Mouse (Mus musculus): ENCODE results near the gene Acly. TPM values are rescaled to one million over a fixed set of nuclear protein-coding genes. Genes with fewer than 3 reads are reported as not detected.

Acly gene
- polyA plus RNA-seq, 1 experiment from 2014 or later = 227 TPM

- H3K4me3 ChIP-seq = no peak overlapping the region
- no peak overlapping the region for H3K27ac ChIP-seq
- peaks cover 18% of the 10 kb centered on the region for H3K4me1 ChIP-seq
- no peaks in the 10 kb centered on the region for H3K27me3 ChIP-seq (replicated peaks)
- ATAC-seq (replicated peaks) = no peak
- no peak overlapping the region for H3K9ac ChIP-seq
- H3K36me3 ChIP-seq (replicated peaks) = peaks cover 52% of the 10 kb centered on the region
- WGBS = 85% methylated on average over 15 of the region's 15 CpGs
- H3K9me3 ChIP-seq = no peaks in the 10 kb centered on the region
- H3K4me2 ChIP-seq = no peak overlapping the region
Observed at GRCm38 (mm10) chr11:100520838-100521237, 7.0 kb downstream of the Acly start.

- Histone ChIP-seq H3K27ac (no peak overlapping the region), H3K9me3 (no peaks in the 10 kb centered on the region), H3K9ac (no peak overlapping the region), H3K4me3 (no peak overlapping the region), H3K4me1 (peaks cover 1% of the 10 kb centered on the region; the same call in 1 of the 2 replicates), H3K27me3 (replicated peaks) (no peaks in the 10 kb centered on the region), H3K36me3 (replicated peaks) (peaks cover 68% of the 10 kb centered on the region), H3K4me2 (no peak overlapping the region)
- WGBS = 90% methylated on average over 7 of the region's 7 CpGs
- no peak for ATAC-seq (replicated peaks)
Observed at GRCm38 (mm10) chr11:100519188-100519587, 8.6 kb downstream of the Acly start.

DNA sequence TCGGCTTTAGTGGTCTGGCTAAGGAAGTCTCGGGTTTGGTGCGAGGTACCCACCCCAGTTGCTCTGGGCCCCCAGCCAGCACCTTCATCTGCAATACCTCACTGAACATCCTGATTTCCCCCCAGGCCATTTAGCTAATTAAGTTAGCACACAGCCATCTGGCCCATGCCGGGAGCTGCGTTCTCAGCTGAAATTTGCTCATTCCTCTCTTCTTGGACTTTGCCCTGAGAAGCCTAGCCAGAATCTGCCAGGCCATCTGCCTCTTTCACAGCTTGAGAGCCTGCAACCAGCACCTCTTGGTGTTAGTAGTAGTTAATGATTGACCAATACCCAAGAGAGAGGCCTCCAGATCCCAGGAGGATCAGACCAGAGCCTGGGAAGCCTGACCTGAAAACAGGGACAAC lies 9.6 kb downstream of the Acly start:
- no peak overlapping the region for H3K27ac ChIP-seq
- no peak overlapping the region for H3K4me2 ChIP-seq
- 63% methylated on average over 5 of the region's 5 CpGs for WGBS
- H3K36me3 ChIP-seq (replicated peaks) = peaks cover 75% of the 10 kb centered on the region
- no peaks in the 10 kb centered on the region for H3K9me3 ChIP-seq
- H3K4me1 ChIP-seq = no peaks in the 10 kb centered on the region; the same call in 1 of the 2 replicates
- H3K27me3 ChIP-seq (replicated peaks) = no peaks in the 10 kb centered on the region
- H3K9ac ChIP-seq = no peak overlapping the region
- ATAC-seq (replicated peaks) = no peak
- H3K4me3 ChIP-seq = no peak overlapping the region

DNA sequence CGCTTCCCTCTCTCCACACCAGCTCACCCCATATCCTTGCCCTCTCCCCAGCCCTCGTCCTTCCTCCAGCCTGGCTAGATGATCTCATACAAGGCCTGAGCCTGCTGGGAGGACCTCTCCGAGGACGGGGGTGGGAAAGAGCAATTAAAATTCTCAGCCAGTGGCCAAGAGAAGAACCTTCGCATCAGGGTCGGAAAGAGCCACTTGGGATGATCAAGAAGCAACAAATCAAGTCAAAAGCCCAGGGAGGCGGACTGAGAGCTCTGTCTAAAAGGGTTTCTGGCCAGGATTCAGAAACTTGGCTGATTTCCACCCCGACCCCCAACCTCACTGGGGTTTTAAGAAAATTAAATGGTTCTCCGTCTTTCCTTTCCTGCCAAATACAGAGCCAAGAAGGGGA lies 11.5 kb downstream of the Acly start:
- Histone ChIP-seq H3K4me1 (no peaks in the 10 kb centered on the region; the same call in 1 of the 2 replicates), H3K4me3 (no peak overlapping the region), H3K27me3 (replicated peaks) (no peaks in the 10 kb centered on the region), H3K9me3 (no peaks in the 10 kb centered on the region), H3K27ac (no peak overlapping the region), H3K9ac (no peak overlapping the region), H3K4me2 (no peak overlapping the region), H3K36me3 (replicated peaks) (peaks cover 72% of the 10 kb centered on the region)
- ATAC-seq (replicated peaks) = no peak
- 79% methylated on average over 9 of the region's 9 CpGs for WGBS

DNA sequence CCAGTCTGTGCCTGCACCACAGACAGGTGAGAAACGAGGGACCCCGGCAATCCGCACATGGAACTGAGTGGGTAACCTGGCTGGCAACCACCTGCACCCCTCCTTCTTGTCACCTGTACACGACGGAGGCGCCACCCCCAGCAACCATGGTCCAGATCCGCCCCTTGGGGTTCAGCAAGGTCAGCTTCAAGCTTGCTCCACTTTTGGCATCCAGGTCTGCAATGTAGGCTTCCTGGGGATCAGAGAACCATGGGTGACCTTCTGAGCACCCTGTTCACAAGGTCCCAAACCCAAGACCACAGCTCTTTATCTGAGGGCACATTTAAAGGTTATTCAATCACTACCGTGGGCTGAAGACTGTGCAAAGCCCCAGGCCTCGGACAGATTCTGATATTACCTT lies 12.0 kb downstream of the Acly start:
- no peak overlapping the region for H3K9ac ChIP-seq
- no peak overlapping the region for H3K4me2 ChIP-seq
- no peak overlapping the region for H3K27ac ChIP-seq
- no peaks in the 10 kb centered on the region for H3K9me3 ChIP-seq
- ATAC-seq (replicated peaks) = no peak
- H3K4me1 ChIP-seq = no peaks in the 10 kb centered on the region; the same call in 1 of the 2 replicates
- peaks cover 72% of the 10 kb centered on the region for H3K36me3 ChIP-seq (replicated peaks)
- 97% methylated on average over 9 of the region's 9 CpGs for WGBS
- H3K4me3 ChIP-seq = no peak overlapping the region
- no peaks in the 10 kb centered on the region for H3K27me3 ChIP-seq (replicated peaks)

GRCm38 (mm10) chr11:100515061-100515460 lies 12.7 kb downstream of the Acly start:
- Histone ChIP-seq H3K9me3 (no peaks in the 10 kb centered on the region), H3K9ac (no peak overlapping the region), H3K4me1 (no peaks in the 10 kb centered on the region; the same call in 1 of the 2 replicates), H3K4me2 (no peak overlapping the region), H3K27ac (no peak overlapping the region), H3K4me3 (no peak overlapping the region), H3K27me3 (replicated peaks) (no peaks in the 10 kb centered on the region), H3K36me3 (replicated peaks) (peaks cover 66% of the 10 kb centered on the region)
- WGBS = 95% methylated on average over 9 of the region's 9 CpGs
- no peak for ATAC-seq (replicated peaks)

- H3K36me3 ChIP-seq (replicated peaks) = peaks cover 60% of the 10 kb centered on the region
- 90% methylated on average over 10 of the region's 10 CpGs for WGBS
- no peak for ATAC-seq (replicated peaks)
Observed at GRCm38 (mm10) chr11:100513716-100514115, 14.1 kb downstream of the Acly start.

GRCm38 (mm10) chr11:100512384-100512783 lies 15.4 kb downstream of the Acly start:
- Histone ChIP-seq H3K4me3 (no peak overlapping the region), H3K4me1 (no peaks in the 10 kb centered on the region), H3K27me3 (replicated peaks) (no peaks in the 10 kb centered on the region), H3K36me3 (replicated peaks) (peaks cover 66% of the 10 kb centered on the region), H3K4me2 (no peak overlapping the region), H3K27ac (no peak overlapping the region), H3K9me3 (no peaks in the 10 kb centered on the region), H3K9ac (no peak overlapping the region)
- no peak for ATAC-seq (replicated peaks)
- 93% methylated on average over 1 of the region's 1 CpGs for WGBS

More at GRCm38 (mm10) chr11:100513716-100514115, 14.1 kb downstream of the Acly start:
- Histone ChIP-seq H3K9ac (no peak overlapping the region), H3K4me2 (no peak overlapping the region), H3K27ac (no peak overlapping the region), H3K4me1 (no peaks in the 10 kb centered on the region; the same call in 1 of the 2 replicates), H3K9me3 (no peaks in the 10 kb centered on the region), H3K27me3 (replicated peaks) (no peaks in the 10 kb centered on the region), H3K4me3 (no peak overlapping the region)

- no peaks in the 10 kb centered on the region for H3K27me3 ChIP-seq (replicated peaks)
- no peak overlapping the region for H3K27ac ChIP-seq
- H3K4me2 ChIP-seq = no peak overlapping the region
- no peaks in the 10 kb centered on the region for H3K4me1 ChIP-seq
- peaks cover 64% of the 10 kb centered on the region for H3K36me3 ChIP-seq (replicated peaks)
- H3K9me3 ChIP-seq = no peaks in the 10 kb centered on the region
- WGBS = 97% methylated on average over 2 of the region's 2 CpGs
- H3K9ac ChIP-seq = no peak overlapping the region
- ATAC-seq (replicated peaks) = no peak
- no peak overlapping the region for H3K4me3 ChIP-seq
Observed at GRCm38 (mm10) chr11:100510556-100510955, 17.2 kb downstream of the Acly start.

GRCm38 (mm10) chr11:100505997-100506396 lies 21.8 kb downstream of the Acly start:
- H3K36me3 ChIP-seq (replicated peaks) = peaks cover 61% of the 10 kb centered on the region
- peaks cover 6% of the 10 kb centered on the region; the same call in 1 of the 2 replicates for H3K4me1 ChIP-seq
- no peaks in the 10 kb centered on the region for H3K27me3 ChIP-seq (replicated peaks)
- 93% methylated on average over 8 of the region's 8 CpGs for WGBS
- H3K9ac ChIP-seq = no peak overlapping the region
- no peak overlapping the region for H3K4me2 ChIP-seq
- no peak for ATAC-seq (replicated peaks)
- no peak overlapping the region for H3K27ac ChIP-seq
- no peaks in the 10 kb centered on the region for H3K9me3 ChIP-seq
- H3K4me3 ChIP-seq = no peak overlapping the region

- H3K9ac ChIP-seq = no peak overlapping the region
- no peaks in the 10 kb centered on the region for H3K9me3 ChIP-seq
- H3K27ac ChIP-seq = no peak overlapping the region
- no peak overlapping the region for H3K4me3 ChIP-seq
- WGBS = 94% methylated on average over 12 of the region's 12 CpGs
- H3K4me1 ChIP-seq = peaks cover 6% of the 10 kb centered on the region; the same call in 1 of the 2 replicates
- no peak for ATAC-seq (replicated peaks)
- H3K27me3 ChIP-seq (replicated peaks) = no peaks in the 10 kb centered on the region
- H3K36me3 ChIP-seq (replicated peaks) = peaks cover 58% of the 10 kb centered on the region
- H3K4me2 ChIP-seq = no peak overlapping the region
Observed at GRCm38 (mm10) chr11:100504990-100505660, 22.7 kb downstream of the Acly start.

DNA sequence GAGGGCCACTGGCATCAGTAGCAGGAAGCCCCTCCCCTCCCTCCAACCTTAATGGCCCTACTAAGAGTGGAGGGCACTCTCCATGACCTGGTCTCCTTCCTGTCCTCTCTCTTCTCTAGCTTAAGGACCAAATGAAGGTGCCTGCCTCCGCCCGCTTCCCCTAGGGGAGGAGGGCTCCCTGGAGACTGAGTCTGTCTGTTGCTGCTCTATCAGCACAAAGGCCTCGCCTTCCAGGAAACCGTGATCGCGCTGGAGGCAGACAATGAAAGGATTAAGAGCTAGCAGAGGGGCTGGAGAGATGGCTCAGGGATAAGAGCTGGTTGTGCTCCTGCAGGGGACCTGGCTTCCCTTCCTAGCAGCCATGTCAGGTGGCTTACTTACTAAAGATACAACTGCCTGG lies 26.5 kb downstream of the Acly start:
- 14% methylated on average over 6 of the region's 6 CpGs for WGBS

DNA sequence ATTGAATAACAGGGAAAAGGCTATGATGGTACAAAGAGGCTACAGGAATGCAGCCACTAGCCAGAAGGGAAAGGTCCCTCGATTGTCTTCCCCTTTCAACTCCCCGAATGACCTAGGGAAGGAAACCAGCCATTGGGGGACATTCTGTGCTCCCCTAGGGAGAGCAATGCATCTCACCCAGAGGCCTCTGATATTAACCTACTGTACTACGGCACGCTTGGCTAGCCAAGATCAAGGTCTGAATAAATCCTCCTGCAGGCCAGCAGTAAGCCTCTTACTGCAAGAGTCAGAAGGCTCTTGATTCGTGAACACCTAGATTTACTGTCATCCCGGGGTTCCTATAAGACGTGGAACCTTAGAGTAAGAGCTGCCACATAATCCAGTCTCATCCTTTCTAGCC lies 27.1 kb downstream of the Acly start:
- Histone ChIP-seq H3K27ac (no peak overlapping the region), H3K4me2 (no peak overlapping the region), H3K27me3 (replicated peaks) (no peaks in the 10 kb centered on the region), H3K36me3 (replicated peaks) (peaks cover 70% of the 10 kb centered on the region), H3K4me3 (no peak overlapping the region), H3K4me1 (peaks cover 6% of the 10 kb centered on the region; the same call in 1 of the 2 replicates), H3K9me3 (no peaks in the 10 kb centered on the region), H3K9ac (no peak overlapping the region)
- 56% methylated on average over 7 of the region's 7 CpGs for WGBS
- ATAC-seq (replicated peaks) = no peak

More for the DNA sequence above, 26.5 kb downstream of the Acly start:
- ATAC-seq (replicated peaks) = no peak
- Histone ChIP-seq H3K36me3 (replicated peaks) (peaks cover 63% of the 10 kb centered on the region), H3K27ac (peak overlapping the region; percentile 12; the same call in 1 of the 2 replicates), H3K9me3 (no peaks in the 10 kb centered on the region), H3K4me2 (no peak overlapping the region), H3K4me3 (no peak overlapping the region), H3K27me3 (replicated peaks) (no peaks in the 10 kb centered on the region), H3K4me1 (peaks cover 6% of the 10 kb centered on the region; the same call in 1 of the 2 replicates), H3K9ac (no peak overlapping the region)
